Mouse (Mus musculus): Measurements from ENCODE around the gene Tars. TPM values are rescaled to one million over a fixed set of nuclear protein-coding genes. Genes with fewer than 3 reads are reported as not detected.

Gene Tars
- polyA plus RNA-seq (2016; fragmentation: Nextera tagmentation; extraction: Ambion mirVana): 88.5 and 91.3 TPM in 2 replicates

- Histone ChIP-seq H3K4me1 (peaks cover 15% of the 10 kb centered on the region), H3K36me3 (replicated peaks) (peaks cover 25% of the 10 kb centered on the region), H3K9me3 (no peaks in the 10 kb centered on the region), H3K4me3 (peak within 1 kb of the TSS; percentile 92), H3K27ac (replicated peaks) (peak within 1 kb of the TSS; percentile 87), H3K27me3 (replicated peaks; ENCODE audit: low read depth, poor library complexity, severe bottlenecking) (0 out of 2 replicates have a peak, but pooled peaks cover 4% of the 10 kb centered on the region)
- DNase-seq (ENCODE audit: low spot score): peak; percentile 98
- under 1% methylated on average over 42 of the region's 42 CpGs for WGBS
Observed at GRCm38 (mm10) chr15:11399356-11400067, at the start of gene Tars. Gene Tars (minus strand): TSS chr15:11399665.

GRCm38 (mm10) chr15:11437361-11437760, 37.9 kb upstream of the Tars start:
- no peaks in the 10 kb centered on the region for H3K4me1 ChIP-seq
- no peak overlapping the region for H3K27ac ChIP-seq (replicated peaks)
- no peaks in the 10 kb centered on the region for H3K9me3 ChIP-seq
- no peaks in the 10 kb centered on the region for H3K36me3 ChIP-seq (replicated peaks)
- H3K27me3 ChIP-seq (replicated peaks; ENCODE audit: low read depth, poor library complexity, severe bottlenecking): no peaks in the 10 kb centered on the region
- WGBS: 89% methylated on average over 4 of the region's 4 CpGs
- no peak for DNase-seq (ENCODE audit: low spot score)
- H3K4me3 ChIP-seq: no peak overlapping the region

- Histone ChIP-seq H3K9me3 (no peaks in the 10 kb centered on the region), H3K27ac (replicated peaks) (no peak overlapping the region), H3K27me3 (replicated peaks; ENCODE audit: low read depth, poor library complexity, severe bottlenecking) (no peaks in the 10 kb centered on the region), H3K36me3 (replicated peaks) (no peaks in the 10 kb centered on the region), H3K4me1 (no peaks in the 10 kb centered on the region), H3K4me3 (no peak overlapping the region)
- DNase-seq (ENCODE audit: low spot score): no peak
- 92% methylated on average over 15 of the region's 15 CpGs for WGBS
Observed at GRCm38 (mm10) chr15:11436709-11437280, 37.3 kb upstream of the Tars start.

- Histone ChIP-seq H3K4me3 (no peak overlapping the region), H3K36me3 (replicated peaks) (no peaks in the 10 kb centered on the region), H3K27me3 (replicated peaks; ENCODE audit: low read depth, poor library complexity, severe bottlenecking) (no peaks in the 10 kb centered on the region), H3K27ac (replicated peaks) (no peak overlapping the region), H3K9me3 (0 out of 2 replicates have a peak, but pooled peaks cover 3% of the 10 kb centered on the region), H3K4me1 (no peaks in the 10 kb centered on the region)
- DNase-seq (ENCODE audit: low spot score): no peak
- WGBS: 85% methylated on average over 2 of the region's 2 CpGs
Observed at GRCm38 (mm10) chr15:11426899-11427298, 27.4 kb upstream of the Tars start.

GRCm38 (mm10) chr15:11413484-11413883, 14.0 kb upstream of the Tars start:
- Histone ChIP-seq H3K4me3 (no peak overlapping the region), H3K27me3 (replicated peaks; ENCODE audit: low read depth, poor library complexity, severe bottlenecking) (no peaks in the 10 kb centered on the region), H3K9me3 (no peaks in the 10 kb centered on the region), H3K4me1 (peaks cover 5% of the 10 kb centered on the region; the same call in 1 of the 2 replicates), H3K36me3 (replicated peaks) (no peaks in the 10 kb centered on the region), H3K27ac (replicated peaks) (no peak overlapping the region)
- WGBS: 67% methylated on average over 1 of the region's 1 CpGs
- no peak for DNase-seq (ENCODE audit: low spot score)

GRCm38 (mm10) chr15:11412542-11412941, 13.1 kb upstream of the Tars start:
- DNase-seq (ENCODE audit: low spot score): no peak
- no peak overlapping the region for H3K4me3 ChIP-seq
- 82% methylated on average over 2 of the region's 2 CpGs for WGBS
- no peak overlapping the region for H3K27ac ChIP-seq (replicated peaks)
- no peaks in the 10 kb centered on the region for H3K9me3 ChIP-seq
- H3K4me1 ChIP-seq: peaks cover 5% of the 10 kb centered on the region; the same call in 1 of the 2 replicates
- H3K27me3 ChIP-seq (replicated peaks; ENCODE audit: low read depth, poor library complexity, severe bottlenecking): no peaks in the 10 kb centered on the region
- no peaks in the 10 kb centered on the region for H3K36me3 ChIP-seq (replicated peaks)

GRCm38 (mm10) chr15:11411846-11412245, 12.4 kb upstream of the Tars start:
- 87% methylated on average over 7 of the region's 7 CpGs for WGBS
- no peak for DNase-seq (ENCODE audit: low spot score)
- Histone ChIP-seq H3K4me1 (peaks cover 5% of the 10 kb centered on the region; the same call in 1 of the 2 replicates), H3K27ac (replicated peaks) (no peak overlapping the region), H3K9me3 (no peaks in the 10 kb centered on the region), H3K36me3 (replicated peaks) (no peaks in the 10 kb centered on the region), H3K4me3 (no peak overlapping the region), H3K27me3 (replicated peaks; ENCODE audit: low read depth, poor library complexity, severe bottlenecking) (no peaks in the 10 kb centered on the region)

- 42% methylated on average over 7 of the region's 7 CpGs for WGBS
- Histone ChIP-seq H3K4me1 (no peaks in the 10 kb centered on the region), H3K36me3 (replicated peaks) (no peaks in the 10 kb centered on the region), H3K27me3 (replicated peaks; ENCODE audit: low read depth, poor library complexity, severe bottlenecking) (no peaks in the 10 kb centered on the region), H3K27ac (replicated peaks) (no peak overlapping the region), H3K9me3 (no peaks in the 10 kb centered on the region), H3K4me3 (no peak overlapping the region)
- DNase-seq (ENCODE audit: low spot score): peak; percentile 37
Observed at GRCm38 (mm10) chr15:11408155-11408826, 8.8 kb upstream of the Tars start.

- H3K36me3 ChIP-seq (replicated peaks): no peaks in the 10 kb centered on the region
- peak; percentile 66 for DNase-seq (ENCODE audit: low spot score)
- H3K9me3 ChIP-seq: no peaks in the 10 kb centered on the region
- H3K4me3 ChIP-seq: no peak overlapping the region
- WGBS: 15% methylated on average over 8 of the region's 8 CpGs
- H3K27me3 ChIP-seq (replicated peaks; ENCODE audit: low read depth, poor library complexity, severe bottlenecking): 0 out of 2 replicates have a peak, but pooled peaks cover 4% of the 10 kb centered on the region
- H3K4me1 ChIP-seq: no peaks in the 10 kb centered on the region
- no peak overlapping the region for H3K27ac ChIP-seq (replicated peaks)
Observed at GRCm38 (mm10) chr15:11407381-11407780, 7.9 kb upstream of the Tars start.

- Histone ChIP-seq H3K27me3 (replicated peaks; ENCODE audit: low read depth, poor library complexity, severe bottlenecking) (0 out of 2 replicates have a peak, but pooled peaks cover 4% of the 10 kb centered on the region), H3K4me3 (peak overlapping the region; percentile 31; the same call in 1 of the 2 replicates), H3K36me3 (replicated peaks) (no peaks in the 10 kb centered on the region), H3K27ac (replicated peaks) (no peak overlapping the region), H3K9me3 (no peaks in the 10 kb centered on the region), H3K4me1 (no peaks in the 10 kb centered on the region)
- DNase-seq (ENCODE audit: low spot score): peak; percentile 41
- 23% methylated on average over 9 of the region's 9 CpGs for WGBS
Observed at GRCm38 (mm10) chr15:11406769-11407168, 7.3 kb upstream of the Tars start.

- Histone ChIP-seq H3K4me3 (peak overlapping the region; percentile 92), H3K9me3 (no peaks in the 10 kb centered on the region), H3K27ac (replicated peaks) (peak overlapping the region; percentile 87), H3K27me3 (replicated peaks; ENCODE audit: low read depth, poor library complexity, severe bottlenecking) (0 out of 2 replicates have a peak, but pooled peaks cover 4% of the 10 kb centered on the region), H3K4me1 (peaks cover 15% of the 10 kb centered on the region), H3K36me3 (replicated peaks) (peaks cover 32% of the 10 kb centered on the region)
- DNase-seq (ENCODE audit: low spot score): no peak
- WGBS: 10% methylated on average over 10 of the region's 10 CpGs
Observed at GRCm38 (mm10) chr15:11398676-11399350, 652 bp downstream of the Tars start.

GRCm38 (mm10) chr15:11396421-11396820, 3.0 kb downstream of the Tars start:
- H3K27ac ChIP-seq (replicated peaks): no peak overlapping the region
- H3K36me3 ChIP-seq (replicated peaks): peaks cover 56% of the 10 kb centered on the region
- H3K27me3 ChIP-seq (replicated peaks; ENCODE audit: low read depth, poor library complexity, severe bottlenecking): no peaks in the 10 kb centered on the region
- H3K4me3 ChIP-seq: no peak overlapping the region
- H3K9me3 ChIP-seq: no peaks in the 10 kb centered on the region
- DNase-seq (ENCODE audit: low spot score): no peak
- WGBS: 94% methylated on average over 6 of the region's 6 CpGs
- H3K4me1 ChIP-seq: peaks cover 15% of the 10 kb centered on the region

Data from embryonic facial prominence, embryonic 10.5 days (tissue).